Mouse (Mus musculus): ENCODE measurements at regions not wholly inside any gene's neighbourhood (a gene's known extent, or its start where the extent isn't known, plus 50 kb on each side); places are given as distances from the start of the nearest gene placed in this dataset.
A peak's percentile ranks its signal among the peaks of the same experiment; 100 is the strongest.

DNA sequence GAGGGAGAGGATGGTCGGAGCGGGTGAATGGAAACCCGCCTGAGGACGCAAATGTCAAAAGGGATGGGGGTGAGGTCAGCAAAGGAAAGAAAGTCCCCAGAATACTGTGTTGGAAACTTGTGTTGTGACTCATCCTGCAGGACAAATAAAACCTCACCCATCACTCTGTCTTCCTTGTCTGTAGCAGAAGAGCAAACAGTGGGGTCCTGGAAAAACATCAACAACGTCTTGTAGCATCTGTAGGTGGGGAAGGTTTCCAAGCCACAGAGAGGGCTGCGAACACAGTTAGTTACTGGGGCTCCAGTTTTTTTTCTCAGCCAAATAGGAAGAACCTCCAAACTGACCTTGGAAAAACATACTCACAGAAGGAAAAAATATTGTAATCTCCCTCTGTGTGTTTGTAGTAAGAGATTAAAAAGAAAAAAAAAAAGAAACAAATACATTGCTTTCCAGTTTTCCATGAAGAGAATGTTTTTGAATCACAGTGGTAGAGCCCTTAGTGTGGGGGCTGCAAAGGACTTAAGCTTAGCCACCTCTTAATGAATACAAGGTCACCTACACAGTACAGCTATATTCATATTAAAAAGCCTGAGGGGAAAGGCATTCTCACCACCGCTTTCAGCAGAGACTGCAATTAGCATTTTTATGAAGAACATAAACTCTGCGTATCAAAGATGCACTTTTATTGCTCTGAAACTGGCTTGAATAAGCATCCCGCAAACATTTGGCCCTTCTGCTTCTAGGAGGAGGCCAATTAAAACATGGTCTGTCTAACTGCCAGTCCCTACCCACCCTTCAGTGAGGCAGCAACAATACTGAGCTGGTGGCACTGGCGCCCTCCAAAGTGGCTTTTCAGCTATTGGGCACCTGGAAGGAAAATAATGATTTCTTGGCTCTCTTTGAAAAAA, 198.6 kb upstream of the Tprg start:
- no peak for ATAC-seq (replicated peaks; ENCODE audit: poor library complexity)

DNA sequence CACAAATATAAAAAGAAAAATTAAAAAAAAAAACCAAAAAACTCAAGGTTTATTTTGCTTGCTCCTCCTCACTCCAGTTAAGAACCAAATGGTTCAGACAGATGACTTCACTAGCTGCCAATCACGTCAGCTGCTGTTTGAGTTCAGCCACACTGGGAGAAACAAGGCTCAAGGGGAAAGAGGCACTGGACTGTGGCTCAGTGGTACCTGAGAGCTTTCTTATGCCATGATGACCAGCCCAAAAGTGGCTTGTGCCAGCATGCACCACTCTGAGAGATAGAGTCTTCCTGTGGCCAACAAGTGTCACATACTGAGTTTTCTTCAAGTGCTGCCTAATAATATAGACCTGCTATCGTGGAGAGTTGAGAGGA, 198.0 kb upstream of the Tprg start:
- ATAC-seq (replicated peaks; ENCODE audit: poor library complexity), result no peak

DNA sequence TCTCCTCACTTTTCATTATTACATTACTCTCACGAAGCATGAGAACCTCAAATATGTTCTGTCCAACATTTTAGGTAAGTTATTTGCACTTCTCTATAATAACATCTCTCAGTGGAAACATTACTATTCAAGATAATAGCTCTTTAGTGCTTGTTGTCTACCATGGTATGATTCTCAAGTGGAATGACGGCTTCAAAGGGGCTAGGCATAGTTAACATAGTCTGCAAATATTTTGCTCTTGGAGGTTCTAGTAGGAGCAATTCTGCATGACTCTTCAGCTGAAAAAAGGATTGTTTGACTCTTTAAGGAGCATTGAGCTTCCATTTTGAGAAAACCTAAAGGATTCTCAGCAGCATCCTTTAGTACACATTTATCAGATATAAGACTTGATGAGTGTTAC, 182.5 kb upstream of the Tprg start:
- no peak for ATAC-seq (replicated peaks; ENCODE audit: poor library complexity)

DNA sequence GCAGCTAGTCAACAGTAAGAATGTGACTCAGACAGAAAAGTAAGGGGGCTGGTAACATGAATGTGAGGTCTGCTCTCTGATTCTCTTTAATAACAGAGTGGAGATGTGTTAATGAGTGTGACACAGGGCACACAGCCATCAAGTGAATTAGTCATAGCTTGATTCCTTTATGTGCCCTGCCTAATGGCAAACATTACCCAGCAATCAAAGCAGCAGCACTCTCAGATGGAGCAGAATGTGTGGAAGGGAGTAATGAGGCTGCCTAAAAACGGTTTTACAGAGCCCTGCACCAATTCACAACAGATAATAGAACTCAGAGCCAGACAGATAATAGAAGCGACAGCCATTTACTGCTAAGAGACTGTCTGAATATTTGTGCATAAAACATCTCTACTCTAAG, 182.0 kb upstream of the Tprg start:
- ATAC-seq (replicated peaks; ENCODE audit: poor library complexity), result no peak

DNA sequence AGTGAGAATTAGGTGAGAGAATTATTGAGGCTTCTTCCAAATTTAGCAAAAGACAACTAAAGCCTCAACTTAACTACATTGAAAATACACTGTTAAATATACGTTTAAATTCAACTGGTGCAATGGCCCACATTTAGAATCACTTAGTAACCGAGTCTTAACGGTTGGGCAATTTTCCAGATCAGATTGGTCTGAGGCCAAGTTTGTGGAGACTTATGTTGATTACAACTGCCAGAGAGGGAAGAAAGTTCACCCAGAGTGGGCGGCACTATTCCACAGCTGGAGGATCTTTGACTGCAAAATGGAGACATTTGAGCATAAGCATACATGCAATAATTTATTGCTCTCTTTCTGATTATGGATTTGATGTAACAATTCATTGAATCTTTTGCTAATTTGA, 146.5 kb upstream of the Tprg start:
- peak; percentile 68 for ATAC-seq (replicated peaks; ENCODE audit: poor library complexity)

DNA sequence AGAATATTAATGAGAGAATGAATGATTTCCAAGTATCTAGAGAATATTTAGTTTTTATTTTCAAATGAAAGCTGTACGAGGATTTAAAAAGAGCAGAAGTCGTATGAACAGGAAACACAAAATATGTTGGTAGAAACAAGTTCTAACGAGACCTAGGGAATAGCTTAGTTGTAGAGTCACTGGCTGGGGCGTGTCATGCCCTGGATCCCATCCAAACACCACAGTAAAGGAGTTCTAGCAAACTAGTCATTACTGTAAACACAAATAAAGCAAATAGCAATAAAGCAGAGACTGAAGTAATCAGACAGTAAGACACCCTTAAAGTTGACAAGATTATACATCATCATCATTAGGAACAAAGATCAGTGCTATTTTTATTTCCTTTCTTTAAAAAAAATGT, 139.1 kb upstream of the Tprg start:
- no peak for ATAC-seq (replicated peaks; ENCODE audit: poor library complexity)

DNA sequence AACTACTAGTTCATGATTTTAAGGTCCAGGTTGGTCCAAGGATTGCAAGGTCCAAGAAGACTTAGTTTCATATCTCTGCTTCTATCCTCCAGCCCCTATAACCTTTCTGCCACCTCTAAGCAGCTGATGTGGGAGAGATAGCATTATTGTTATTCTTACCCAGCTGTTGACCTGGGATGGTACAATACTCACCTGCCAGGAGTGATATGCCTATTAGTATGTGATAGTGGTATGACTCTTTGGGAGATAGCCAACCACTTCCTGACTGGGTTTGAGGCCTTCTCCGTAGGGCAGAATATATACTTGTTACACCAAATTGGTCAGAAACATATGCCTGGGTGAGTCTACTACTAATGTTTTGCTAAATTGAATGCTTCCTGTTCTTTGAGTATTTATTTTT, 137.4 kb upstream of the Tprg start:
- no peak for ATAC-seq (replicated peaks; ENCODE audit: poor library complexity)

DNA sequence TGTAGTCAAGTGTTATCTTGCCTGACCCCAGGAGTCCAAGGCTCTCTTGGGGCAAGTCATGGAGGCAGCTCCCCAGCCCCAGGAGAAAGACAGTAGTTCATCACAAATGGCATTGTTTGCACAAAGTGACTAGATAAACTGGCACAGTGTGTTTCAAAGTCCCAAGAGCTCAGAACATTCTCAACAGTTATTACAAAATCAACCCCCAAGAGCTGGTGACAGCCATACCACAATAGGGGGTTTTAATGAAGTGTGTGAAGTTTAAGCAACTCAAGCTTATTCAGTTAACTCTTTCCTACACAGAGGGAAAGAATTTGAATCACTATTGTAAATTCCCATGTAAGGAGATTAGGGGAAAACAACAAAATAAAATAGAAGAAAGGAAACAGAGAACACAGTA, 109.7 kb upstream of the Tprg start:
- no peak for ATAC-seq (replicated peaks; ENCODE audit: poor library complexity)

DNA sequence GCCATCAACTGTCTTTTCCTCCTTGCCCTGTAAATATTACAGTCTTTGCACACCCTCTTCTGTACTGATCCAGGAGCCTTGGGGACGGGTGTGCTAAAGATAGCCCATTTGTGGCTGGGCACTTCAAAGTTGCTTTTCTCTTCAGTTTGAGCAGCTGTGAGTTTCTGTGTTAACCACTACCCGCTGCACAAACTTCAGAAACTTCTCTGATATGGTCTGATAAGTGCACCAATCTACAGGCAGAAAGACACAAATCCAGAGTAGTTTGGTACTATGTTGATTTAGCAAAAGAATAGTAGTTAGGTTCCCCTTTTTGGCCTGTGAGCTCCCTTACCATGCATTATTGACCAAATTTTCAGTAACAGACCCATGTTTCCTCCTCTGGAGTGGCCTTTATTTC, 108.6 kb upstream of the Tprg start:
- peak; percentile 77 for ATAC-seq (replicated peaks; ENCODE audit: poor library complexity)

DNA sequence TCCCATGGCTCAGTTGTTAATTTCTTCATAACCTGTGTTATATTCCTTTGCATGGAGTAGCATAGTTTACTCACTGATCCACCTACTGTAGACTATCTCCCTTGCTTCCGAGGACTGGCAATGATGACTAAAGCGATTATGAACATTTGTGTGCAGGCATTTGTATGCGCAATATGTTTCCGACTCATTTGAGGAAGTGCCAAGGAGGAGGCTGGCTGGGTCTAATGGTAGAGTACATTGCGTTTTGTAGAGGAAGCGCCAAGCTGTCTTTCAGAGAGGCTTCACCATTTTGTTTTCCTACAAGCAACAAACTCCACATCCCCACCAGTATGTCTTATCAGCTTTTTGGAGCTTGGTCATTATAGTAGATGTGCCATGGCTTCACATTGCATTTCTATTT, 104.7 kb upstream of the Tprg start:
- ATAC-seq (replicated peaks; ENCODE audit: poor library complexity), result peak; percentile 51

DNA sequence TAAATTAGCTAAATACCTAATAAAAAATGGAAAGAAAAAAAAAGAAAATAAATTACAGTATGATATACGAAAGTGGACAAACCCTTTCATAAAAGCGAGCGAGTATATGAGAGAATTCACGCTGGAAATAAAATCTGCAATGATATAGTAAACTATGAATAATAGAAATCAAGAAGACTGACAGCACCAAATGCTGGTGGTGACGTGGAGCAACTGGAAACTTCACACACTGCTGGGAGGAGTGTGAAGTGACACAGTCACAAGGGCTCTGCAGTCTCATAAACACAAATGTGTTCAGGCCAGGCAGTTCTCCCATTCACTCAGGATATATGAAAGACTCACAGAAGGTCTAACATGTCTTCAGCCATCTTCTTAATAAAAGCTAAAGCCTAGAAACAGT, 89.5 kb upstream of the Tprg start:
- no peak for ATAC-seq (replicated peaks; ENCODE audit: poor library complexity)

DNA sequence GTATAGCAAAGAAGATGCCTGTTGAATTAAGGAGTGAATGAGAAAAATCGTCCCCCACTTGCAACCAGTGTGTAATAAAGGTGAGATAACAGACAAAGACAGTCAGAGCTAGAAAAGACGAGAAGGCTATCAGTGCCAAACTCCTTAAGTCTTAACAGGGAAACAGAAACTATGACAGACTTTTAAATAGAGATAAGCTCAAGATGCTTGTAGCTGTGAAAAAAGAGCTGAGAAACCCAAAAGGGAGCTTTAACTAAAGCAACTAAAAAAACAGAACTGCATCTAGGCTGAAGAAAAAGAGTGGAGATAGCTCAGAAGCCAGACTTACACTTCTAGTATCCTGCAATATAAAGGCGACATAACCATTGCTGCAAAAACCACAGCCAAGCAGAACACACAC, 87.8 kb upstream of the Tprg start:
- peak; percentile 80 for ATAC-seq (replicated peaks; ENCODE audit: poor library complexity)

DNA sequence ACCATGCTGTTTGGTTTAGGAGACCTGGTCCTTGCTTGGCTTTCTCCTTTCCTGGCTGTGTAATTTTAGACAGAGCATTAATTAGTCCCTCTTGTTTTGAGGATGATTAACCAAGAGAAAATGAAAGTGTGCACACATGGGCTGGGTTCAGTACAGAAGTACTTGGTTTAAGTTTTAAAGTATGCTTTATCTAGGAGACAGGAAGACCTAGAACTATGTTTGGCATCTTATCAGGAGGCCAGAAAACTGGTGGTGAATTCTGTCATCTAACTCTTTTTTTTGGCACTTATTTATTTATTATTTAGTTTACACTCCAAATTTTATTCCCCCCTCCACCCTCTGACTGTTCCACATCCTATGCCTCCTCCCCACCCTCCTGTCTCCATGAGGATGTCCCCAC, 86.6 kb upstream of the Tprg start:
- no peak for ATAC-seq (replicated peaks; ENCODE audit: poor library complexity)

DNA sequence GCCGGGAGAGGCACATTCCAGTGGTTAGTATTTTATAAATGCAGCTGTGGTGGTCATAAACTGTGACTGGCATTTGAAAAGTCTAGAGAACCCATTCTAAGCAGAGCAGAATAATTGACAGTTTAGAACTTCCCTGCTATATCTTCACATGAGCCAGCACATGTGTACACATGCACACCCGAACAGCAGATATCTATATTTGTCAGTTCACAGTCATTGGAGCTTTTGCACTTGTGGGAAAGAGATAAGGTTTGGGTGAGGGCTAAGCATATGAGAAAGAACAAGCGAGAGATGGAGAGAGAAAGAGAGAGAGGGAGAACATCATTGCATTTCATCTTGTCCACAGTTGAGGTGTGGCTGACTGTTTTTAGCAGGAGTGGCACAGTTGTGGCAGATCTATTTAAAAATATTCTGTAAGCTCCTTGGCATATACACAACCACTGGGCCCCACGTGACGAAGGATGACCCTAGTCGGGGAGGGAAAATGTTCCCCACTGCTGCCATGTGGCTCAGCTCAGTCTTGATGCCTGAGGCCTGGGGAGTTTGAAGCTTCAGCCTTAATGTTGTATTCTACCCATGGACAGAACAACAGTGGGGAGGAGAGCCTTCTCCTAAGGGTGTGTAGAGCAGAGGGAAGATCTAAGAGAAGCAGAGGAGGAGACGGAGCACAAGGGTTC, 85.4 kb upstream of the Tprg start:
- ATAC-seq (replicated peaks; ENCODE audit: poor library complexity), result peak; percentile 94

DNA sequence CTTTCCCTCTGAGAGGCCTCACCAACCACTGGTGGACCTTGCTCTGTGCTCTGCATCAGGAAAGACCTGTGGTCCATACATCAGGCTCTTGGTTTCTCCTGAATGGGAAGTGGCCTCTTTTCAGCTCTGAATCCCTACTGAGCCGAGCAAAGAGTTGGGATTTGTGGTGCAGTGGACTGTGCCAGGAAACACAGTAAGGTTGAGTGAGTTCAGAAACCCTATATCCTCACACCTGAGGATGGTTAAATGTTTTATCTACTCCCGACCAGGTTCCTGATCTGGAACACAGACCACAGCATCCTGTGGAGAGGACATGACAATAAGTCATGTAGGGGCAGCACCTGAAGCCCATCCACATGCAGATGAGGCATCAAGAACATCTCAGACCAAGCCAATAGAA, 73.4 kb upstream of the Tprg start:
- ATAC-seq (replicated peaks; ENCODE audit: poor library complexity), result no peak

DNA sequence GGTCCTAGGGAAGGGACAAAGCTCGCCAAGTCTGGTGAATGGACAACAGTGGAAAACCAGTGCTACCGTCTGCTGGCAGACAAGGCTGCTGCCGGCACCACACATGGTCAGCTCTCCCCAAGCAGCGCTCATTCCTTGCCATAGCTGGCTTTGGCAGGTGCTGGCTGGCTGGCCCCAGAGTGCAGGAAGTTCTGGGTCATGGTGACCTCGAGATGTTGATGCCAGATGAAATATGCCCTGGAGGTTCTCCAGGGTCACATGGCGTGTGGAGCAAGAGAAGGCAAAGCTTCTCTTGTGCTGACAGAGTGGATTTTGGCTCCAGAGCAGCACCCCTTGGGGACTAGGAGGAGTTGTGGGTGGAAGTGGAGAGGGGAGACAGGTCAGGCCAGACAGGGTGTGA, 66.1 kb upstream of the Tprg start:
- no peak for ATAC-seq (replicated peaks; ENCODE audit: poor library complexity)

DNA sequence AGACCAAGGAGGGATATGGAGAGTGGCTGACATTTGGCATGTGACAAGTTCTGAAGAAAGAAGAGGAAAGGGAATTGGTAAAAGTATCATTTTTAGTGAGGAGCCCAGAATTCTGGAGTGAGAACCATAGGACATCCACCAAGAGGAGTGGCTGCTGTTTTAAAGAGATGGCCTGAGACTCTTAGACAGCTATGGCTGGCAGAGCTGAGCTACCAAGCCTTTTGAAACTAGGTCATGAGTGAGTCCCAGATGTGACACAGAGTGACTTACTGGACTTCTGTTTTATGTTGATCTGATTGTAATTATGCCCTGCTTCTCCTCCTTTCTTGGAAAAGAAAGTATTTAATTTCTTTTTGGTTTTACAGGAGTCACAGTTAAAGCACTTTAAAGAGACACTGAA, 61.8 kb upstream of the Tprg start:
- ATAC-seq (replicated peaks; ENCODE audit: poor library complexity), result no peak
